Mouse (Mus musculus) left cerebral cortex, adult 2 months (tissue): ENCODE data around the gene Unc50. TPM values are rescaled to one million over a fixed set of nuclear protein-coding genes. Genes with fewer than 3 reads are reported as not detected.
A peak's percentile ranks its signal among the peaks of the same experiment; 100 is the strongest.

ENCODE experiments used
- DNase-seq, 2 experiments: peaks; one replicate each; pipeline ENCODE4 v3.0.0; 2021 to 2022; ENCODE audit warnings: low spot score in 2 of 2, mixed read lengths in 1 of 2; ENCODE audit errors: extremely low spot score in 1 of 2
- H3K27ac ChIP-seq: fragments of 200-600 bp; 2 replicates; pipeline ENCODE4 v1.8.1; 2022
- H3K4me3 ChIP-seq: fragments of 200-600 bp; 2 replicates; pipeline ENCODE4 v1.8.1; 2022
- CTCF ChIP-seq: fragments of 200-600 bp; IDR thresholded peaks from 2 replicates; pipeline ENCODE4 v1.8.1; 2022; ENCODE audit warnings: antibody characterized with exemption, mild to moderate bottlenecking, moderate library complexity
- intact Hi-C: fragments of 180-260 bp; cut with DNase I; formaldehyde crosslinking; loops from one replicate; pipeline ENCODE4 v1.15.1; 2025
- total RNA-seq, 2 experiments: library from RNA; stranded (reverse); gene quantifications; 2 replicates each; pipeline ENCODE4 v1.2.3; 2021

Unc50 gene
- total RNA-seq, 2 experiments from 2014 or later: 55.5 to 59.7 TPM

- Histone ChIP-seq H3K27ac (no peak overlapping the region), H3K4me3 (no peak overlapping the region)
- DNase-seq: no peak
- no peak for TF ChIP-seq CTCF
- intact Hi-C loops: loop anchor here (5.0 kb wide), 1 partner anchor 155 kb away; no protein-coding TSS in a partner anchor
These were observed 47.3 kb downstream of the Unc50 start for GRCm38 (mm10) chr1:37477250-37477649.

GRCm38 (mm10) chr1:37477928-37478327 lies 48.0 kb downstream of the Unc50 start:
- Histone ChIP-seq H3K4me3 (no peak overlapping the region), H3K27ac (no peak overlapping the region)
- intact Hi-C loops: loop anchor here (5.0 kb wide), 1 partner anchor 154 kb away; no protein-coding TSS in a partner anchor
- no peak for DNase-seq
- TF ChIP-seq CTCF: no peak

- H3K27ac ChIP-seq: no peak overlapping the region
- intact Hi-C loops: loop anchor here (5.0 kb wide), 1 partner anchor 154 kb away; no protein-coding TSS in a partner anchor
- H3K4me3 ChIP-seq: no peak overlapping the region
- TF ChIP-seq CTCF: no peak
- DNase-seq: no peak
These were observed 48.5 kb downstream of the Unc50 start for GRCm38 (mm10) chr1:37478416-37478815.

GRCm38 (mm10) chr1:37479074-37479473 lies 49.1 kb downstream of the Unc50 start:
- H3K4me3 ChIP-seq: no peak overlapping the region
- no peak overlapping the region for H3K27ac ChIP-seq
- peak in 1 of 2 experiments; percentile 30 for DNase-seq
- TF ChIP-seq CTCF: peak; percentile 58
- intact Hi-C loops: loop anchor here (5.0 kb wide), 1 partner anchor 153 kb away; no protein-coding TSS in a partner anchor

- TF ChIP-seq CTCF: no peak
- DNase-seq: no peak
- Histone ChIP-seq H3K27ac (no peak overlapping the region), H3K4me3 (no peak overlapping the region)
- intact Hi-C loops: loop anchor here (5.0 kb wide), 1 partner anchor 153 kb away; no protein-coding TSS in a partner anchor
These were observed 49.8 kb downstream of the Unc50 start for GRCm38 (mm10) chr1:37479759-37480158.

- intact Hi-C loops: no loop called here
These were observed 50.8 kb downstream of the Unc50 start for GRCm38 (mm10) chr1:37480731-37481130.

GRCm38 (mm10) chr1:37481331-37481730 lies 51.4 kb downstream of the Unc50 start:
- no peak for DNase-seq
- intact Hi-C loops: no loop called here
- no peak for TF ChIP-seq CTCF
- no peak overlapping the region for H3K27ac ChIP-seq
- H3K4me3 ChIP-seq: no peak overlapping the region

More at GRCm38 (mm10) chr1:37480731-37481130, 50.8 kb downstream of the Unc50 start:
- no peak for TF ChIP-seq CTCF
- no peak for DNase-seq
- Histone ChIP-seq H3K27ac (no peak overlapping the region), H3K4me3 (no peak overlapping the region)

GRCm38 (mm10) chr1:37484612-37485011 lies 54.7 kb downstream of the Unc50 start:
- intact Hi-C loops: no loop called here

GRCm38 (mm10) chr1:37486439-37486838 lies 56.5 kb downstream of the Unc50 start:
- Histone ChIP-seq H3K27ac (no peak overlapping the region), H3K4me3 (no peak overlapping the region)
- intact Hi-C loops: no loop called here
- no peak for DNase-seq
- no peak for TF ChIP-seq CTCF

More at GRCm38 (mm10) chr1:37484612-37485011, 54.7 kb downstream of the Unc50 start:
- Histone ChIP-seq H3K4me3 (no peak overlapping the region), H3K27ac (no peak overlapping the region)
- TF ChIP-seq CTCF: no peak
- DNase-seq: no peak

GRCm38 (mm10) chr1:37486994-37487393 lies 57.1 kb downstream of the Unc50 start:
- DNase-seq: no peak
- Histone ChIP-seq H3K27ac (no peak overlapping the region), H3K4me3 (no peak overlapping the region)
- TF ChIP-seq CTCF: no peak
- intact Hi-C loops: no loop called here

GRCm38 (mm10) chr1:37488531-37488930 lies 58.6 kb downstream of the Unc50 start:
- DNase-seq: no peak
- no peak for TF ChIP-seq CTCF
- intact Hi-C loops: no loop called here
- Histone ChIP-seq H3K4me3 (no peak overlapping the region), H3K27ac (no peak overlapping the region)

Other genes with a start within 250 kb of the Unc50 start
- under 1 TPM; 0.09 to 0.16 TPM for gene Cnga3, start 215.7 kb upstream of the Unc50 start, total RNA-seq
- gene Inpp4a, start 130.3 kb upstream of the Unc50 start, total RNA-seq: 100 to 1,000 TPM; 214 to 217 TPM
- 10 to 100 TPM; 63.5 to 64.2 TPM for gene Coa5, start within 50 bp of the Unc50 start, total RNA-seq
- 10 to 100 TPM; 30.1 to 32.2 TPM for gene Mgat4a, start 110.9 kb downstream of the Unc50 start, total RNA-seq